Mouse (Mus musculus) heart, embryonic 15.5 days (tissue): ENCODE results near the gene Stk24. TPM values are rescaled to one million over a fixed set of nuclear protein-coding genes. Genes with fewer than 3 reads are reported as not detected.

Experiments used
- ATAC-seq: fragments of 200-750 bp; cut with Nextera tagmentation; replicated peaks from 2 replicates; pipeline ENCODE4 v1.8.0; 2017; ENCODE audit warnings: low read depth, moderate TSS enrichment; ENCODE audit not compliant: insufficient number of reproducible peaks, insufficient read depth, low FRiP score
- H3K27ac ChIP-seq: fragments of 300-500 bp; sonication (generic); 2 replicates; pipeline ENCODE4 v1.5.1; 2015; ENCODE audit warnings: mild to moderate bottlenecking, inconsistent platforms
- H3K27me3 ChIP-seq: fragments of 300-500 bp; sonication (generic); 2 replicates; pipeline ENCODE4 v1.6.1; 2015; ENCODE audit warnings: inconsistent platforms
- H3K36me3 ChIP-seq: fragments of 300-500 bp; sonication (generic); 2 replicates; pipeline ENCODE4 v1.6.1; 2015; ENCODE audit warnings: mild to moderate bottlenecking, inconsistent platforms
- H3K4me1 ChIP-seq: fragments of 300-500 bp; sonication (generic); replicated peaks from 2 replicates; pipeline ENCODE4 v1.6.1; 2015; ENCODE audit warnings: inconsistent platforms
- H3K4me2 ChIP-seq: fragments of 300-500 bp; sonication (generic); 2 replicates; pipeline ENCODE4 v1.6.1; 2015; ENCODE audit warnings: inconsistent platforms, mild to moderate bottlenecking, moderate library complexity
- H3K4me3 ChIP-seq: fragments of 300-500 bp; sonication (generic); 2 replicates; pipeline ENCODE4 v1.5.1; 2015; ENCODE audit warnings: mild to moderate bottlenecking, inconsistent platforms
- H3K9ac ChIP-seq: fragments of 300-500 bp; sonication (generic); 2 replicates; pipeline ENCODE4 v1.6.1; 2015; ENCODE audit warnings: mild to moderate bottlenecking, inconsistent platforms
- H3K9me3 ChIP-seq: fragments of 300-500 bp; sonication (generic); replicated peaks from 2 replicates; pipeline ENCODE4 v1.6.1; 2016; ENCODE audit warnings: inconsistent platforms
- WGBS: fragments of 180-500 bp; shearing (Covaris S2); methylation state at CpG from one replicate; pipeline ENCODE4 v1.1.7; 2015; ENCODE audit warnings: mixed read lengths; 5-methylcytosine and 5-hydroxymethylcytosine counted together
- polyA plus RNA-seq: library from polyadenylated mRNA; unstranded; fragments of >200 nt; fragmentation: Nextera tagmentation; extraction: Ambion mirVana; gene quantifications from 2 replicates; pipeline ENCODE4 v1.2.1, GENCODE M21; 2015

The Stk24 gene
- polyA plus RNA-seq, 1 experiment from 2014 or later, result 34.5 TPM

DNA sequence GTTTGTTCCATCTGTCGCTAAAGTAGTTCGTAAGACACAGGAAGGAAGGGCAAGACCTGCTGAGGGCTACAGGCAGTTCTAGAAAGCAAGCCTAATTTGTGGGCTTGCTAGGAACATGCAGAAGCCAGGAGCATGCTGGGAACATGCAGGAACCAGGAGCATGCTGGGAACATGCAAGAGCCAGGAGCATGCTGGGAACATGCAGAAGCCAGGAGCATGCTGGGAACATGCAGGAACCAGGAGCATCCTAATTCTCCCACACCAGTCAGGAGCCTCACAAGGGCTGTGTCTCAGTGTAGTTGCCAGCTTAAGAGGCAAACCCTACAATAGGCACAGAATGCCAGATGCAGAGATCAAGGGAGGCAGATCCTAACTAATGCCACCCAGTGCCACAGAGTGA, 53.4 kb downstream of the Stk24 start:
- Histone ChIP-seq H3K36me3 (no peaks in the 10 kb centered on the region), H3K9me3 (no peaks in the 10 kb centered on the region), H3K9ac (no peak overlapping the region), H3K27ac (no peak overlapping the region), H3K4me2 (no peak overlapping the region), H3K4me1 (peaks cover 70% of the 10 kb centered on the region), H3K27me3 (no peaks in the 10 kb centered on the region), H3K4me3 (no peak overlapping the region)
- no peak for ATAC-seq
- 71% methylated on average over 2 of the region's 2 CpGs for WGBS

GRCm38 (mm10) chr14:121324521-121325330, 55.1 kb downstream of the Stk24 start:
- H3K9me3 ChIP-seq, result no peaks in the 10 kb centered on the region
- ATAC-seq, result no peak; the same call in 1 of the 2 replicates
- no peaks in the 10 kb centered on the region for H3K27me3 ChIP-seq
- peaks cover 65% of the 10 kb centered on the region for H3K4me1 ChIP-seq
- peak overlapping the region; percentile 18; the same call in 1 of the 2 replicates for H3K27ac ChIP-seq
- no peak overlapping the region for H3K4me3 ChIP-seq
- no peak overlapping the region; the same call in 1 of the 2 replicates for H3K4me2 ChIP-seq
- whole genome bisulfite sequencing, result 67% methylated on average over 17 of the region's 17 CpGs
- H3K9ac ChIP-seq, result no peak overlapping the region
- H3K36me3 ChIP-seq, result no peaks in the 10 kb centered on the region

DNA sequence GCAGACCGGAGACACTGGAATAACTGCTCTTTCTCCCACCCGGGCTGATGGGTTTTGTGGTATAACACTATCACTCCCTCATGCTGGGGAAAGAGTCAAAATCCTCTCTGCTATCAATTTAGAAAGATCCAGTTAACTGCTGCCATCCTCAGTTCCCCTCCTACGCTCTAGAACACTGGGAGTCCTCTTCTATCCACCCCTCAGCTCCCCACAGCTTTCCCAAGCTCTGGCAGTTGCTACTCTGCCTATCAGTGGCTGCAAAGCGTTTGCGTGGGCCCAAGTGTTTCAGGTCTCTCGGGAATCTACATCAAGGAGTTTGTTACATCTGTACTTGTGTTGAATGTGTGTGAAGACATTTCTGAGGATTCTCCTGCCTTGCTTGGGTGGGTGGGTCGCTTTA, 57.2 kb downstream of the Stk24 start:
- 0 out of 2 replicates have a peak overlapping the region, but pooled peaks have one; percentile 12 for H3K27ac ChIP-seq
- H3K4me3 ChIP-seq, result no peak overlapping the region
- no peak overlapping the region for H3K4me2 ChIP-seq
- H3K9ac ChIP-seq, result no peak overlapping the region
- no peaks in the 10 kb centered on the region for H3K36me3 ChIP-seq
- ATAC-seq, result no peak
- peaks cover 65% of the 10 kb centered on the region for H3K4me1 ChIP-seq
- WGBS, result 48% methylated on average over 7 of the region's 7 CpGs
- H3K9me3 ChIP-seq, result no peaks in the 10 kb centered on the region
- H3K27me3 ChIP-seq, result no peaks in the 10 kb centered on the region

DNA sequence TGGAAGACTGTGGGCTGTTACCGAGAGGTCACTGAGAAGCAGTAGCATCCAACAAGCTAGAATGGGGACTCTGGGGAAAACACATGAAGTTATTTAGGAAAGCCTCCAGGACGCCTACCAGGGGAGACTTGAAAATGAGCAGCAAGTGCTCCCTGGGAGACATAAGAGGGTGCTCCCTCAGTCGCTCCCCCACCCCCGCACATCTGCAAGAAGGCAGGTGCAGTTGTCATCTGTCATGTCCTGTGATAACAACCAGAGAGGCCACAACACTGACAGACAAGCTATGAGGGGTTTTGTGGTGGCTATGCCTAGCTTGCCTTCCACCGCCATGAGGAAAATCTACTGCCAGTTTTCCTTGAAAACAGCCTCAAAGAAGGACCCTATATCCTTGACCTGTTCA, 57.7 kb downstream of the Stk24 start:
- Histone ChIP-seq H3K27ac (0 out of 2 replicates have a peak overlapping the region, but pooled peaks have one; percentile 12), H3K4me1 (peaks cover 63% of the 10 kb centered on the region), H3K9me3 (no peaks in the 10 kb centered on the region), H3K9ac (no peak overlapping the region), H3K27me3 (no peaks in the 10 kb centered on the region), H3K36me3 (no peaks in the 10 kb centered on the region), H3K4me2 (no peak overlapping the region), H3K4me3 (no peak overlapping the region)
- ATAC-seq, result no peak
- 57% methylated on average over 5 of the region's 5 CpGs for WGBS

DNA sequence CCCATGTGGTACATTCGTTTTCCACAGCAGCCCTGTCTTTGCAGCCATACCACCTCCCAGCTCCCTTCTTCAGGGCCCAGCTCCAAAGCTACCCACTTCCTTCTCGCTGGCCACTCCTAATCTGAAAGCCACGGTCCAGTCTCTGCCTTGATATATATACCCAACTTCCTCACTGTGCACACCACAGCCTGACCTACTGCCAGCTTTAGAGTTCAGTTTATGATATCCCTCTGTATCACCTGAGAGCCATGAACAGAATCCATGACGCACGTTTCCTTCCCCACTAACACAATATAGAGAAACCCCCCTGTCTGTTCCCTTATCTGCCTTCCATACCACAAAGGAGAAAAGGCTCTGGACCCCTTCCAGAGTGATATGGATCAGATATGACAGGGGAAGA, 61.4 kb downstream of the Stk24 start:
- 36% methylated on average over 5 of the region's 5 CpGs for WGBS
- H3K27ac ChIP-seq, result peak overlapping the region; percentile 17; the same call in 1 of the 2 replicates

GRCm38 (mm10) chr14:121317312-121317671, 62.5 kb downstream of the Stk24 start:
- Histone ChIP-seq H3K4me2 (peak overlapping the region; percentile 25; the same call in 1 of the 2 replicates), H3K27me3 (no peaks in the 10 kb centered on the region), H3K4me1 (peaks cover 71% of the 10 kb centered on the region), H3K27ac (peak overlapping the region; percentile 61), H3K9me3 (no peaks in the 10 kb centered on the region), H3K9ac (no peak overlapping the region; the same call in 1 of the 2 replicates), H3K4me3 (no peak overlapping the region), H3K36me3 (no peaks in the 10 kb centered on the region)
- 0 out of 2 replicates have a peak, but pooled peaks have one; percentile 1 for ATAC-seq
- WGBS, result 79% methylated on average over 3 of the region's 3 CpGs

More for the DNA sequence above, 61.4 kb downstream of the Stk24 start:
- peaks cover 71% of the 10 kb centered on the region for H3K4me1 ChIP-seq
- H3K4me2 ChIP-seq, result no peak overlapping the region
- no peak overlapping the region for H3K9ac ChIP-seq
- no peaks in the 10 kb centered on the region for H3K27me3 ChIP-seq
- ATAC-seq, result 0 out of 2 replicates have a peak, but pooled peaks have one; percentile 20
- no peak overlapping the region for H3K4me3 ChIP-seq
- no peaks in the 10 kb centered on the region for H3K9me3 ChIP-seq
- no peaks in the 10 kb centered on the region for H3K36me3 ChIP-seq

DNA sequence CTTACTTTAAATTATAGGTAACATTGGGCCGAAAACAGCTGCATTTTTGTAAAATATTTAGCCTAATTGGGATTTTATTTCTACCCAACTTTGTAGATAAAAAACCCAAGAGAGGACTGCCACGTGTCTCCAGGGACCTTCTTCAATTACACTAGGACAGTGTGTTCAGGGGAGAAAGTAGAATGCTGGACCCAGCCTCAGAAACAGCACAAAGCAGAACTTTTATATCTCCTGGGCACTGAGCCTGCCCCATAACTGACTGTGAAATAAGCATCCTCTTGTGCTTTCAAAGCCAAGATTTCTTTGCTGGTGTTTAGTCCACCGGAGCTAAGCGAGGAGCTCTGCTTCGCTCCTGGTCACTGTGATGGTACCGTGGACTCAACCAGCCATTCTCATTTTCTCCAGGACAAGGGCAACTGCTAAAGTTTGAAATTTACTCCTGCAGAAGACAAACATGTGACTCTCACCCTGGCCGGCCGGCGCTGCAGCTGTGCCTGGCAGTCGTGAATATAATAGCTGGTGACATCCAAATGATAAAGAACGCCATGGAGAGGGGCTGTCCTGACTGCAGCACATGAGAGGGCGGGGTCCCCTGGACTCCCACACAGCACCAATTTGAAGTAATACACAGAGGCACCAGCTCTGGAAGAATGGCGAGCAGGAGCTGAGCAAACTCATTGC, 63.0 kb downstream of the Stk24 start:
- 0 out of 2 replicates have a peak, but pooled peaks have one; percentile 13 for ATAC-seq
- WGBS, result 42% methylated on average over 13 of the region's 13 CpGs
- H3K27me3 ChIP-seq, result no peaks in the 10 kb centered on the region
- H3K27ac ChIP-seq, result peak overlapping the region; percentile 61
- no peak overlapping the region for H3K4me3 ChIP-seq
- peaks cover 71% of the 10 kb centered on the region for H3K4me1 ChIP-seq
- no peaks in the 10 kb centered on the region for H3K9me3 ChIP-seq
- peak overlapping the region; percentile 25; the same call in 1 of the 2 replicates for H3K4me2 ChIP-seq
- no peaks in the 10 kb centered on the region for H3K36me3 ChIP-seq
- H3K9ac ChIP-seq, result no peak overlapping the region; the same call in 1 of the 2 replicates

DNA sequence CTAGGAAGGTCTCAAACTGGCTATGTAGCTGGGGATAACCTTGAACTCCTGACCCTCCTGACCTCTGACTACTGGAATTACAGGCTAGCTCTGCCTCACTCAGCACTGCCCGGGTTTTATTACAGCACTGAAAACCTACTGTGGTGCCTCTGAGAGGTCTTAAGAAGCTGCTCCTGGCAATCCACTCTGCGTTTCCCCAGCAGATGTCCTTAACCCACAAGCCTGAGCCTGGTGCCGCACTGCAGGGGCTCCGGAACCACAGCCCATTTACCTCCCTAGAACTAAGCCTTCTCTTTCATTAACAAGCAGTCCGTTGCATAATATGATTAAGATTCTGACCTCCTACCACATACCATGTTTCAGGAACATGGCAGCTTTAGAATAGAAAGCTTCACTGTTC, 63.7 kb downstream of the Stk24 start:
- Histone ChIP-seq H3K9ac (no peak overlapping the region), H3K4me2 (no peak overlapping the region), H3K27ac (peak overlapping the region; percentile 61), H3K27me3 (no peaks in the 10 kb centered on the region), H3K9me3 (no peaks in the 10 kb centered on the region), H3K4me3 (no peak overlapping the region), H3K4me1 (peaks cover 73% of the 10 kb centered on the region), H3K36me3 (no peaks in the 10 kb centered on the region)
- ATAC-seq, result no peak
- WGBS, result 60% methylated on average over 5 of the region's 5 CpGs

DNA sequence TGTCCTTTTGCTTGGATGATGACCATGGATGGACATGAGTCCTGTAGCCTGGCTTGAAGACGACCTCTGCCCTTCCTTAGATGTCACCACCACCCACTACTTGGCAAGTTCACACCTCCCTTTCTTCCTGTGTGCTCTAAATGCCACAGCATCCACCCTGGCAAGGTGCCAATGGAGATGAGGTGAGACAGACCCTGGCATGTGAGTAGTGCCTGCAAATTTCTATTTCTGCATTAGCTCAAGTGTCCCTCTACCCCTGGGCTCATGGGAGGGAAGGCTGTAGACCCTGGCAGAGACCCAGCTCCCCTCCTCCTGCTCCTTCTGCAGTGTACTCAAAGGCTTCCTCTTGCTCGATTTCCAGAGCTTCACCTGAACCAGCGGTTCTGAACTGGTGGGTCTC, 64.9 kb downstream of the Stk24 start:
- peak; percentile 70 for ATAC-seq

GRCm38 (mm10) chr14:121313283-121313682, 66.5 kb downstream of the Stk24 start:
- WGBS, result 61% methylated on average over 10 of the region's 10 CpGs

More for the DNA sequence above, 64.9 kb downstream of the Stk24 start:
- Histone ChIP-seq H3K27me3 (no peaks in the 10 kb centered on the region), H3K27ac (peak overlapping the region; percentile 61), H3K9ac (no peak overlapping the region), H3K9me3 (no peaks in the 10 kb centered on the region), H3K4me2 (peak overlapping the region; percentile 7; the same call in 1 of the 2 replicates), H3K4me3 (no peak overlapping the region), H3K4me1 (peaks cover 84% of the 10 kb centered on the region), H3K36me3 (no peaks in the 10 kb centered on the region)
- 28% methylated on average over 3 of the region's 3 CpGs for WGBS

GRCm38 (mm10) chr14:121311083-121311482, 68.7 kb downstream of the Stk24 start:
- H3K27me3 ChIP-seq, result no peaks in the 10 kb centered on the region
- H3K4me1 ChIP-seq, result peaks cover 72% of the 10 kb centered on the region
- no peaks in the 10 kb centered on the region for H3K9me3 ChIP-seq
- H3K36me3 ChIP-seq, result no peaks in the 10 kb centered on the region
- H3K9ac ChIP-seq, result no peak overlapping the region
- no peak for ATAC-seq
- no peak overlapping the region for H3K27ac ChIP-seq
- H3K4me3 ChIP-seq, result no peak overlapping the region
- WGBS, result 75% methylated on average over 2 of the region's 2 CpGs
- H3K4me2 ChIP-seq, result no peak overlapping the region

More at GRCm38 (mm10) chr14:121313283-121313682, 66.5 kb downstream of the Stk24 start:
- Histone ChIP-seq H3K4me3 (no peak overlapping the region), H3K36me3 (no peaks in the 10 kb centered on the region), H3K4me2 (peak overlapping the region; percentile 34), H3K27me3 (no peaks in the 10 kb centered on the region), H3K4me1 (peaks cover 92% of the 10 kb centered on the region), H3K9ac (peak overlapping the region; percentile 16; the same call in 1 of the 2 replicates), H3K27ac (peak overlapping the region; percentile 74), H3K9me3 (no peaks in the 10 kb centered on the region)
- no peak for ATAC-seq
